Mouse (Mus musculus) neural tube, embryonic 12.5 days (tissue): ENCODE measurements around the gene Olfr666. TPM values are rescaled to one million over a fixed set of nuclear protein-coding genes. Genes with fewer than 3 reads are reported as not detected.
"Not testable (repeated sequence)": the region's sequence is repeated elsewhere in the genome, so short reads cannot be mapped to it uniquely, and the experiment has no call there.

Source experiments
- ATAC-seq: fragments of 200-750 bp; cut with Nextera tagmentation; 2 replicates; pipeline ENCODE4 v1.8.0; 2017; ENCODE audit warnings: low read depth, mild to moderate bottlenecking, moderate TSS enrichment, moderate library complexity; ENCODE audit not compliant: low FRiP score
- H3K27ac ChIP-seq: fragments of 300-500 bp; sonication (generic); 2 replicates; pipeline ENCODE4 v1.5.1; 2016
- H3K27me3 ChIP-seq: fragments of 300-500 bp; sonication (generic); replicated peaks from 2 replicates; pipeline ENCODE4 v1.6.1; 2016; ENCODE audit warnings: mild to moderate bottlenecking
- H3K36me3 ChIP-seq: fragments of 300-500 bp; sonication (generic); 2 replicates; pipeline ENCODE4 v1.6.1; 2016; ENCODE audit warnings: mild to moderate bottlenecking
- H3K4me1 ChIP-seq: fragments of 300-500 bp; sonication (generic); 2 replicates; pipeline ENCODE4 v1.6.1; 2016
- H3K4me2 ChIP-seq: fragments of 300-500 bp; sonication (generic); replicated peaks from 2 replicates; pipeline ENCODE4 v1.6.1; 2016; ENCODE audit warnings: mild to moderate bottlenecking
- H3K4me3 ChIP-seq: fragments of 300-500 bp; sonication (generic); 2 replicates; pipeline ENCODE4 v1.5.1; 2016
- H3K9ac ChIP-seq: fragments of 300-500 bp; sonication (generic); 2 replicates; pipeline ENCODE4 v1.6.1; 2016; ENCODE audit warnings: mild to moderate bottlenecking
- H3K9me3 ChIP-seq: fragments of 300-500 bp; sonication (generic); 2 replicates; pipeline ENCODE4 v1.6.1; 2016; ENCODE audit warnings: mild to moderate bottlenecking
- WGBS: fragments of 180-500 bp; shearing (Covaris S2); methylation state at CpG from one replicate; pipeline ENCODE4 v1.1.7; 2016; 5-methylcytosine and 5-hydroxymethylcytosine counted together
- polyA plus RNA-seq: library from polyadenylated mRNA; unstranded; fragments of >200 nt; fragmentation: Nextera tagmentation; extraction: Ambion mirVana; gene quantifications from 2 replicates; pipeline ENCODE4 v1.2.1, GENCODE M21; 2016

Olfr666 gene
- polyA plus RNA-seq, result not detected in 2 replicates

DNA sequence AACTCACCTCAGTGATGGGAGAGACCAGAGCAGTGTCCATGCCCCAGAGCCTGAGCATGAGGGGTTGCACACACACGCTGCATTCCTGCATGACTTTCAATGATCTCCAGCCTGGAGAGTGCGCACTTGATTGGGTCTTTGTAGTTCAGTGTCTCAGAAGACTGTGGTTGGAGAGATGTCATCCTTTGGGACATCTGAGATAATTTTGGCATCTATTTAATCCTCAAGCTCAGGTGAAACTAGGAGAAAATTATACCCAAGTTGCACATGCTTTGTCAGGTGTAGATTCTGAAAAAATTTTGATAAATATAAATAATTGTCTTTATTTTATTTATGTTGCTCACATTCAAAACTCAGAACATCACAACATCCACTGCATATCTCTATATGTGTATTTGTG, at the start of gene Olfr666:
Gene Olfr666, minus strand, starts transcription at position 101 of the 400 bp plus-strand sequence.
- Histone ChIP-seq H3K27me3 (no peaks in the 10 kb centered on the region), H3K9ac (no peak within 1 kb of the TSS), H3K4me2 (no peak within 1 kb of the TSS), H3K27ac (no peak within 1 kb of the TSS), H3K4me1 (no peaks in the 10 kb centered on the region), H3K4me3 (no peak within 1 kb of the TSS), H3K9me3 (no peaks in the 10 kb centered on the region), H3K36me3 (no peaks in the 10 kb centered on the region)
- ATAC-seq, result no peak
- WGBS, result 78% methylated on average over 2 of the region's 2 CpGs

DNA sequence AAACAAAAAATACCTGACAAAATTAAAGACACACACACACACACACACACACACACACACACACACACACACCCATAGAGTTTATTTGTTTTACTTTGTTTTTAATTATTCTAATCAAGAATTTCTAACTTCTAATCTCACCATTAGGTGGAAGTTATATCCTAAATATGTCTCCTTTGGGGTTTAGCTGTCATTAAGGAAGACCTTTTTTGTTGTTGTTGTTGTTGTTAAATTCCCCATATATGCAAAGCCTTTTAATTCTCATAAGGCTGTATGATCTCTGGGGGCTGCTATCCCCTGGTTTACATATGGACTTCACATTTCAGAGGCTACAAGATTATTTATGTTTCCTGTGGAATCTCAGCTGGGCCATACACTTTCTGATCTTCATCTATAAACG, 38.2 kb upstream of the Olfr666 start, which contains the start of gene Olfr669:
Gene Olfr669, plus strand, starts transcription at position 301 of the 400 bp plus-strand sequence.
- Histone ChIP-seq H3K9ac (no peak within 1 kb of the TSS), H3K27ac (no peak within 1 kb of the TSS), H3K36me3 (no peaks in the 10 kb centered on the region), H3K9me3 (no peaks in the 10 kb centered on the region), H3K4me3 (no peak within 1 kb of the TSS), H3K4me2 (no peak within 1 kb of the TSS), H3K27me3 (no peaks in the 10 kb centered on the region), H3K4me1 (no peaks in the 10 kb centered on the region)
- 78% methylated on average over 1 of the region's 1 CpGs for WGBS
- no peak for ATAC-seq

DNA sequence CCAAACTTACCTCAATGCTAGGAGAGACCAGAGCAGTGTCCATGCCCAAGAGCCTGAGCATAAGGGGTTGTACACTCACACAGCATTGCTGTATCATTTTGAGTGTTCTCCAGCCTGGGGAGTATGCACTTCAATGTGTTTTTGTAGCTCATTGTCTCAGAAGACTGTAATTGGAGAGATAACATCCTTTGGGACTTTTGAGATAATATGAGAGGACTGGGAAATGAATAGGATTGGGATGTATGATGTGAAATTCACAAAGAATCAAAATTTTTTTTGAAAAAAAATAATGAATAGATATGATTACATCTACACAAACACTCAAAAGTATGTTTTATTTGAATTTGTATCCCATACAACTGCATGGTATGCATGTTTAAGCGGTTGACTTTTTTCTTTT, 32.2 kb upstream of the Olfr666 start, which contains the start of gene Olfr668:
Gene Olfr668, minus strand, starts transcription at position 101 of the 400 bp plus-strand sequence.
- ATAC-seq, result no peak
- H3K27ac ChIP-seq, result no peak within 1 kb of the TSS
- H3K9ac ChIP-seq, result no peak within 1 kb of the TSS
- H3K27me3 ChIP-seq, result no peaks in the 10 kb centered on the region
- no peaks in the 10 kb centered on the region for H3K36me3 ChIP-seq
- no peak within 1 kb of the TSS for H3K4me2 ChIP-seq
- H3K4me3 ChIP-seq, result no peak within 1 kb of the TSS
- no peaks in the 10 kb centered on the region for H3K9me3 ChIP-seq
- H3K4me1 ChIP-seq, result no peaks in the 10 kb centered on the region
- WGBS, result 73% methylated on average over 1 of the region's 1 CpGs

DNA sequence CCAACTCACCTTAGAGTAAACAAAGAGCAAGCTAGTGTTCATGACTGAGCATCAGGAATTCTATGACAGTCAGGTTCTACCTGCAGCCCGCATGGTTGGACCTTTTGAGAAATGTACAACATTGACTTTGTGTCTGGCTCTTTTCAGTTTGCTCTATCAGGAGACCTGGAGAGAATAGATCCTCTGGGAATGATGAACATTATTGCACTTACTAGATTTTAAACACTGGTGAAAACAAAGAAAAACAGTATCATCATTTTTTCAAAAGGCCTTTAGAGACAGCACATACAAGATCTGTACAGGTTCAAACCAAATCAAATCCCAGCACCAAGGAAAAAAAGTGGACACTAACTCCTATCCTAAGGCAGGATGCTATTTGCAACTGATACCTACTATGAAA, 25.6 kb upstream of the Olfr666 start, which contains the start of gene Olfr667:
Gene Olfr667, minus strand, starts transcription at position 101 of the 400 bp plus-strand sequence.
- WGBS, result 90% methylated on average over 1 of the region's 1 CpGs
- Histone ChIP-seq H3K9ac (no peak within 1 kb of the TSS), H3K27ac (no peak within 1 kb of the TSS), H3K27me3 (no peaks in the 10 kb centered on the region), H3K9me3 (no peaks in the 10 kb centered on the region), H3K36me3 (no peaks in the 10 kb centered on the region), H3K4me1 (no peaks in the 10 kb centered on the region), H3K4me2 (no peak within 1 kb of the TSS), H3K4me3 (no peak within 1 kb of the TSS)
- no peak for ATAC-seq

DNA sequence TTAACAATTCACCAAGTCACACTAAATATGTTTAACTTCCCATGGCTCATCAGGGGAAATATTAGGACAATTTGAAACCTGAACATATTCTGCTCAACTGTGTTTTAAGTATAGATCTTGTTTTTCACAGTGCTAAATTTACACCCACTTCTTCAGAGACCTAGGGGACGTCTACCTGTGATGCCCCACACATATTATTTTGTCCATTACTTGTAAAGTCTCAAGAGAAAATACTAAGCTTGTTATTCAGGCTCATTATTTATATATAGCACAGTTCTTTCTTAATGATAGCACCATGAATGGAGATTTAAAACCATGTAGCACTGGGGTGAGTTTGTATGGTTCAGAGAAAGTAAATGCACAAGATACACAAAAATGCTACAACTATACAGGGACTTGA, 18.0 kb downstream of the Olfr666 start, which contains the start of gene Olfr665:
Gene Olfr665, plus strand, starts transcription at position 301 of the 400 bp plus-strand sequence.
- Histone ChIP-seq H3K4me1 (no peaks in the 10 kb centered on the region), H3K4me2 (no peak within 1 kb of the TSS), H3K36me3 (no peaks in the 10 kb centered on the region), H3K9ac (no peak within 1 kb of the TSS), H3K4me3 (no peak within 1 kb of the TSS), H3K9me3 (no peaks in the 10 kb centered on the region), H3K27me3 (no peaks in the 10 kb centered on the region), H3K27ac (no peak within 1 kb of the TSS)
- WGBS, result 56% methylated on average over 1 of the region's 1 CpGs
- no peak for ATAC-seq

DNA sequence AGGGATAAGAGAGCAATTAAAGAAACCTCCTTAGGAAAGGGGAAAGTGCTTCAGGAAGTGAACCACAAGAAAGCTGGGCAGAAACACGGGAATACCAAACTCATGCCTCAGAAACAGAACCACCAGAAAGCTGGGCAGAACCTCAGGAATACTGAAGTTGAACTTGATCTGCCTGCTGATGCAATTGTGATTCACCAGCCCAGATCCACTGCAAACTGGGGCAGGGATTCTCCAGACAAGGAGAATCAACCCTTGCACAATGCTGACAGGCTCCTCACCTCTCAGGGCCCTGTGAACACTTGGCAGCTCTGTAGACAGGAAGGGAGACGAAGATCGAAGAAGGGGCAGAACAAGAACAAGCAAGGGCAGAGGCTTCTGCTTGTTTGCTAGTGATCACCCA, 34.4 kb downstream of the Olfr666 start:
- 81% methylated on average over 3 of the region's 3 CpGs for WGBS
- Histone ChIP-seq H3K4me1 (no peaks in the 10 kb centered on the region), H3K9me3 (no peaks in the 10 kb centered on the region), H3K36me3 (no peaks in the 10 kb centered on the region), H3K27ac (no peak overlapping the region), H3K9ac (no peak overlapping the region), H3K27me3 (no peaks in the 10 kb centered on the region), H3K4me2 (no peak overlapping the region), H3K4me3 (no peak overlapping the region)
- ATAC-seq, result no peak

DNA sequence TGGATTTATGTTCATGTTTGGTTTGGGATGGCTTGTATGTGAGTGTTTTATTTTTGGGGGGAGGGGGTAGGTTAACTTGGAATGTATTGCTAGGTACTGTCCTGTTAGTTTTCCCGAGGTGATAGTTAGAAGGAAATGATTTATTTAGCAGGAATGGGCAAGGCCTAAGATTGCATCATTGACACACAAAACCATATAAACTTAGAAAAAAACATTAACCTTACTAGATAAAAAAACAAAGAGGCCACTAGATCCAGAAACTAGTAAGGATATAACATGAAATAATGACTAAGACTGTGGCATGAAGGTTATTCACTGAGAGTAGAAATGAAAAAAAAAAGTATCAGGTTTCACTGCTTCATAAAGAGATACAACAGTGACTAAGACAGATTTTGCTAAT, 38.1 kb downstream of the Olfr666 start:
- no peak overlapping the region for H3K4me3 ChIP-seq
- WGBS, result 68% methylated on average over 1 of the region's 1 CpGs
- H3K9ac ChIP-seq, result no peak overlapping the region
- H3K36me3 ChIP-seq, result no peaks in the 10 kb centered on the region
- no peaks in the 10 kb centered on the region for H3K27me3 ChIP-seq
- no peak overlapping the region for H3K27ac ChIP-seq
- H3K9me3 ChIP-seq, result no peaks in the 10 kb centered on the region
- ATAC-seq, result no peak
- H3K4me2 ChIP-seq, result no peak overlapping the region
- H3K4me1 ChIP-seq, result no peaks in the 10 kb centered on the region

DNA sequence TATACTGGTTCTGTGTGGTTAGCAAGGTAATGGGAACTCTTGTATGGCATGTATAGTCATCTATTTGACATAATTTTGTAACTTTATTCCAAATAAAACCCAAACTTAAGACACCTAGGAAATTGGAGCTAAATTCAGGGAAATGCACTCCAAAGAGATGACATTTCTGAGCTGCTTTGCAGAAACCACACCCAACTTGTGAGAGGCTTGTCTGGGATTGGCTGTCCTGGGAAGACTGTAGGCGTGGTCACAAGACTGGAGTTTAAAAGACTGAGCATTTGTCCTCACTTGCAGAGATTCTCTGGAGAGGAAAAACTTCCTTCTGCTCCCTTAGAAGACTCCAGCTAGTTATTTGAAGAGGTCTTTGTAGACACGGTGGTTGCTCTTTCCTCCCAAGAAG, 39.0 kb downstream of the Olfr666 start, which contains the start of gene Usp17la:
Gene Usp17la, plus strand, starts transcription at position 301 of the 400 bp plus-strand sequence.
- H3K4me1 ChIP-seq, H3K27ac ChIP-seq, H3K4me3 ChIP-seq, H3K4me2 ChIP-seq, H3K27me3 ChIP-seq, ATAC-seq, H3K36me3 ChIP-seq, H3K9me3 ChIP-seq, H3K9ac ChIP-seq: not testable (repeated sequence)
- 76% methylated on average over 2 of the region's 2 CpGs for WGBS

DNA sequence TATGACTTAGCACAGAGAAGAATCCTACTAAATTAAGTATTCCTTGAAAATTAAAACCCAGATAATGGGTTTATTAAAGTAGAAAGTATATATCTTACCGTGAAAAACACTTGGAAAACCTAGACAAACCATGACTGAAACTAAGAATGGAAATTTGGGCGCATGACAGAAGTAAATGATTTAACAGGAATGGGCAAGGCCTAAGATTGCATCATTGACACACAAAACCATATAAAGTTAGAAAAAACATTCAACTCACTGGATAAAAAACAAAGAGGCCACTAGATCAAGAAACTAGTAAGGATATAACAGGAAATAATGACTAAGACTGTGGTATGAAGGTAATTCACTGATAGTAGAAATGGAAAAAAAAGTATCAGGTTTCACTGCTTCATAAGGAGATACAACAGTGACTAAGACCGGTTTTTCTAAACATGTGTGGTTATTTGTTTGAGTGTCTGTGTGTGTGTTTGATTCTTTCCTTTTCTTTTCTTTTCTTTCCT, 40.5 kb downstream of the Olfr666 start:
- WGBS, result 83% methylated on average over 3 of the region's 3 CpGs
- Histone ChIP-seq H3K9ac (no peak overlapping the region), H3K36me3 (no peaks in the 10 kb centered on the region), H3K27me3 (no peaks in the 10 kb centered on the region), H3K4me2 (no peak overlapping the region), H3K9me3 (no peaks in the 10 kb centered on the region), H3K4me3 (no peak overlapping the region), H3K4me1 (no peaks in the 10 kb centered on the region), H3K27ac (no peak overlapping the region)
- ATAC-seq, result no peak

DNA sequence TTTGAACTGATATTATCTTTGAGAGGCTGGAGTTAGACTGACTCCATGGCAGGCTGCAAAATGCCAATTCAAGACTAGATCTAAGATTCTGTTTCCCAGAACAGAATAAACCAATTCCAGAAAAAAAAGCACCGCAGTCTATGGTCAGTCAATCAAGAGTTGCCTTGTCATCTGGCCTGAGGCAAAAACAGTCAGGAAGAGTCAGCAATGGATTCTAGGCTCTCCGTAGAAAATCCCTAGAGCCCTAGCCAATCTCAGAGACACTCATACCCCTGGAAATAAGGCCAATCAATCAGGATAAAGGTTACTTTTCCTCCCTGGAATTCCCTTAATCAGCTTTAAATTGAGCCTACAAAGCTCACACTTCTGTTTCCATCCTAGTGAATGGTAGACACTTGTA, 44.2 kb downstream of the Olfr666 start:
- H3K4me2 ChIP-seq, H3K27ac ChIP-seq, ATAC-seq, H3K4me3 ChIP-seq, H3K36me3 ChIP-seq, H3K9ac ChIP-seq, H3K27me3 ChIP-seq, H3K9me3 ChIP-seq, H3K4me1 ChIP-seq: not testable (repeated sequence)
- 80% methylated on average over 2 of the region's 2 CpGs for WGBS

DNA sequence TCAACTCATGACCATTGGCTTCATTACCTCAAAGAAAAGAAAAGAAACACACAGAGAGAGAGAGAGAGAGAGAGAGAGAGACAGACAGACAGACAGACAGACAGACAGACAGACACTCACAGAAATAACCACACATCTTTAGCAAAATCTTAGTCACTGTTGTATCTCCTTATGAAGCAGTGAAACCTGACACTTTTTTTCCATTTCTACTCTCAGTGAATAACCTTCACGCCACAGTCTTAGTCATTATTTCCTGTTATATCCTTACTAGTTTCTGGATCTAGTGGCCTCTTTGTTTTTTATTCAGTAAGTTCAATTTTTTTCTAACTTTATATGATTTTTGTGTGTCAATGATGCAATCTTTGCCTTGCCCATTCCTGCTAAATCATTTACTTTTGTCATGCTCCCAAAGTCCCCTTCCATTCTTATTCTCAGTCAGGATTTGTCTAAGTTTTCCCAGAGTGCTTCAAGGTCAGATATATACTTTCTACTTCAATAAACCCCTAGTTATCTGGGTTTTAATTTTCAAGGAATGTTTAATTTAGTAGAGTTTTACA, 51.9 kb downstream of the Olfr666 start:
- H3K4me2 ChIP-seq, result no peak overlapping the region
- H3K9me3 ChIP-seq, result no peaks in the 10 kb centered on the region
- no peak overlapping the region for H3K27ac ChIP-seq
- H3K27me3 ChIP-seq, result no peaks in the 10 kb centered on the region
- 82% methylated on average over 1 of the region's 1 CpGs for WGBS
- H3K36me3 ChIP-seq, result no peaks in the 10 kb centered on the region
- H3K4me1 ChIP-seq, result no peaks in the 10 kb centered on the region
- H3K4me3 ChIP-seq, result no peak overlapping the region
- ATAC-seq, result no peak
- no peak overlapping the region for H3K9ac ChIP-seq

DNA sequence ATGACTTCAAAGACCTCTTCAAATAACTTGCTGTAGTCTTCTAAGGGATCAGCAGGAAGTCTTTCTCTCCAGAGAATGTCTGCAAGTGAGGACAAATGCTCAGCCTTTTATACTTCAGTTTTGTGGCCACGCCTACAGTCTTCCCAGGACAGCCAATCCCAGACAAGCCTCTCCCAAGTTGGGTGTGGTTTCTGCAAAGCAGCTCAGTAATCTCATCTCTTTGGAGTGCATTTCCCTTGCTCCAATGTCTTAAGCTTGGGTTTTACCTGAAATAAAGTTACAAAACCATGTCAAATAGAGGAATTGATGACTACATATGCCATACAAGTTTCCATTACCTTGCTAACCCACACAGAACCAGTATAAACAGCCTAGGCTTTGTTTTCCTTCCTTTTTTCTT, 53.2 kb downstream of the Olfr666 start, which contains the start of gene Usp17lb:
Gene Usp17lb, minus strand, starts transcription at position 101 of the 400 bp plus-strand sequence.
- Histone ChIP-seq H3K4me3 (no peak within 1 kb of the TSS), H3K9ac (no peak within 1 kb of the TSS), H3K27ac (no peak within 1 kb of the TSS), H3K27me3 (no peaks in the 10 kb centered on the region), H3K4me1 (no peaks in the 10 kb centered on the region), H3K36me3 (no peaks in the 10 kb centered on the region), H3K9me3 (no peaks in the 10 kb centered on the region), H3K4me2 (no peak within 1 kb of the TSS)
- no peak for ATAC-seq
- 82% methylated on average over 1 of the region's 1 CpGs for WGBS
